Mouse (Mus musculus) small intestine, adult 2 months (tissue): Measurements from ENCODE around the gene Plekhg2. TPM values are rescaled to one million over a fixed set of nuclear protein-coding genes. Genes with fewer than 3 reads are reported as not detected.

Experiments
- H3K27ac ChIP-seq: fragments of 200-500 bp; 2 replicates; pipeline ENCODE4 v1.5.1; 2012; ENCODE audit warnings: low read depth, low read length, control low read depth, inconsistent platforms; ENCODE audit not compliant: insufficient read depth
- H3K27me3 ChIP-seq: fragments of 200-500 bp; 2 replicates; pipeline ENCODE4 v1.6.1; 2012; ENCODE audit warnings: mild to moderate bottlenecking, moderate library complexity, low read length, inconsistent platforms; ENCODE audit not compliant: control insufficient read depth, insufficient read depth
- H3K36me3 ChIP-seq: fragments of 200-500 bp; 2 replicates; pipeline ENCODE4 v1.6.1; 2012; ENCODE audit warnings: mild to moderate bottlenecking, low read length, control low read depth, inconsistent platforms; ENCODE audit not compliant: control insufficient read depth, insufficient read depth
- H3K4me1 ChIP-seq: fragments of 200-500 bp; 2 replicates; pipeline ENCODE4 v1.6.1; 2012; ENCODE audit warnings: low read length, inconsistent platforms, mixed read lengths; ENCODE audit not compliant: control insufficient read depth, insufficient read depth, insufficient read length
- H3K4me3 ChIP-seq: fragments of 200-500 bp; 2 replicates; pipeline ENCODE4 v1.5.1; 2012; ENCODE audit warnings: low read depth, mild to moderate bottlenecking, control low read depth, inconsistent platforms, low read length, moderate library complexity
- CTCF ChIP-seq: fragments of 200-500 bp; IDR thresholded peaks from 2 replicates; pipeline ENCODE4 v1.5.1; 2012; ENCODE audit warnings: low read depth, mild to moderate bottlenecking, control low read depth, inconsistent platforms, low read length, moderate library complexity, mixed read lengths; ENCODE audit not compliant: insufficient replicate concordance, insufficient read length; ENCODE audit errors: extremely low read depth
- POLR2A ChIP-seq: fragments of 200-500 bp; IDR thresholded peaks from 2 replicates; pipeline ENCODE4 v1.6.1; 2012; ENCODE audit warnings: low read depth, mild to moderate bottlenecking, control low read depth, inconsistent platforms, low read length, moderate library complexity
- WGBS: fragments of 180-500 bp; shearing (Covaris S2); methylation state at CpG from one replicate; pipeline ENCODE4 v1.1.7; 2018; 5-methylcytosine and 5-hydroxymethylcytosine counted together
- polyA plus RNA-seq: library from polyadenylated mRNA; depleted of rRNA; stranded (reverse); fragments of >200 nt; gene quantifications from 2 replicates; pipeline ENCODE4 v1.2.3, GENCODE M21; 2012

Gene Plekhg2
- polyA plus RNA-seq, 1 experiment = 58.2 TPM

- 2% methylated on average over 32 of the region's 32 CpGs for WGBS
- TF ChIP-seq POLR2A = peak; percentile 41
- TF ChIP-seq CTCF = no peak
- Histone ChIP-seq H3K4me3 (peak overlapping the region; percentile 78), H3K27ac (peak overlapping the region; percentile 98), H3K36me3 (peaks cover 18% of the 10 kb centered on the region), H3K4me1 (peaks cover 16% of the 10 kb centered on the region; the same call in 1 of the 2 replicates), H3K27me3 (no peaks in the 10 kb centered on the region)
Observed at GRCm38 (mm10) chr7:28378066-28378690, 5.8 kb upstream of the Plekhg2 start.

- Histone ChIP-seq H3K4me3 (peak overlapping the region; percentile 78), H3K27ac (peak overlapping the region; percentile 98), H3K4me1 (peaks cover 13% of the 10 kb centered on the region; the same call in 1 of the 2 replicates), H3K27me3 (no peaks in the 10 kb centered on the region), H3K36me3 (peaks cover 18% of the 10 kb centered on the region)
- no peak for TF ChIP-seq CTCF
- no peak for TF ChIP-seq POLR2A
- 11% methylated on average over 18 of the region's 18 CpGs for WGBS
Observed at GRCm38 (mm10) chr7:28377190-28378065, 5.0 kb upstream of the Plekhg2 start.

GRCm38 (mm10) chr7:28376011-28376771 lies 3.8 kb upstream of the Plekhg2 start:
- Histone ChIP-seq H3K27me3 (no peaks in the 10 kb centered on the region), H3K4me1 (peaks cover 9% of the 10 kb centered on the region; the same call in 1 of the 2 replicates), H3K27ac (peak overlapping the region; percentile 100), H3K36me3 (peaks cover 18% of the 10 kb centered on the region), H3K4me3 (peak overlapping the region; percentile 52)
- TF ChIP-seq POLR2A = peak; percentile 91
- TF ChIP-seq CTCF = 0 out of 2 replicates have a peak, but pooled peaks have one; percentile 2
- 1% methylated on average over 30 of the region's 30 CpGs for WGBS

- Histone ChIP-seq H3K27ac (peak overlapping the region; percentile 100), H3K36me3 (peaks cover 18% of the 10 kb centered on the region), H3K4me1 (peaks cover 3% of the 10 kb centered on the region; the same call in 1 of the 2 replicates), H3K4me3 (peak overlapping the region; percentile 52), H3K27me3 (no peaks in the 10 kb centered on the region)
- WGBS = under 1% methylated on average over 36 of the region's 36 CpGs
- TF ChIP-seq CTCF (no peak), POLR2A (peak; percentile 88)
Observed at GRCm38 (mm10) chr7:28375176-28375921, 3.0 kb upstream of the Plekhg2 start.

- H3K27ac ChIP-seq = peak overlapping the region; percentile 100
- H3K4me3 ChIP-seq = peak overlapping the region; percentile 52; the same call in 1 of the 2 replicates
- 40% methylated on average over 10 of the region's 10 CpGs for WGBS
- peaks cover 3% of the 10 kb centered on the region for H3K4me1 ChIP-seq
- no peaks in the 10 kb centered on the region for H3K27me3 ChIP-seq
- TF ChIP-seq CTCF = no peak
- TF ChIP-seq POLR2A = no peak
- peaks cover 18% of the 10 kb centered on the region for H3K36me3 ChIP-seq
Observed at GRCm38 (mm10) chr7:28374647-28375046, 2.2 kb upstream of the Plekhg2 start.

GRCm38 (mm10) chr7:28373891-28374495 lies 1.6 kb upstream of the Plekhg2 start:
- peaks cover 18% of the 10 kb centered on the region for H3K36me3 ChIP-seq
- H3K27me3 ChIP-seq = no peaks in the 10 kb centered on the region
- 0 out of 2 replicates have a peak, but pooled peaks have one; percentile 26 for TF ChIP-seq POLR2A
- TF ChIP-seq CTCF = no peak
- peaks cover 3% of the 10 kb centered on the region for H3K4me1 ChIP-seq
- peak overlapping the region; percentile 100 for H3K27ac ChIP-seq
- WGBS = 27% methylated on average over 7 of the region's 7 CpGs
- H3K4me3 ChIP-seq = peak overlapping the region; percentile 32
